ENCODE assay signal across 15 mouse cellular contexts in genomic region chr7:126470077-126470476, GRCm38 (mm10). TPM values are rescaled to one million over a fixed set of nuclear protein-coding genes. Genes with fewer than 3 reads are reported as not detected.
DNase-seq lines count a peak whose midpoint lies in the region; ATAC-seq and TF ChIP-seq lines count a peak whose summit lies in the region.
"Had no signal": no experiment of that assay in that cellular context is flagged by ENCODE, and none has a peak within 500 bp of the region (broad histone marks: within the 10 kb centered on the region; RNA-seq: fewer than 3 reads in every experiment).

No protein-coding gene starts in this region.

- no peak overlapping the region for H3K4me2 ChIP-seq in liver, embryonic 13.5 days
- no peak overlapping the region; the same call in 1 of the 2 replicates for H3K4me2 ChIP-seq in liver, embryonic 12.5 days
- H3K4me2 ChIP-seq in midbrain, embryonic 15.5 days: no peak overlapping the region
- H3K4me2 ChIP-seq: forebrain, embryonic 13.5 days had no signal

- H3K9me3 ChIP-seq in liver, embryonic 13.5 days (replicated peaks): no peaks in the 10 kb centered on the region
- H3K9me3 ChIP-seq in liver, embryonic 12.5 days (replicated peaks): no peaks in the 10 kb centered on the region
- H3K9me3 ChIP-seq in midbrain, embryonic 15.5 days: no peaks in the 10 kb centered on the region
- H3K9me3 ChIP-seq: forebrain, embryonic 13.5 days; midbrain, embryonic 10.5 days had no signal

- 21% methylated on average over 6 of the region's 6 CpGs for WGBS in liver, embryonic 13.5 days (ENCODE audit: insufficient replicate concordance)
- 25% methylated on average over 6 of the region's 6 CpGs for WGBS in liver, embryonic 12.5 days (ENCODE audit: insufficient replicate concordance)
- 7% methylated on average over 6 of the region's 6 CpGs for WGBS in bone marrow, adult 2 months
- WGBS in midbrain, embryonic 15.5 days: 84% methylated on average over 6 of the region's 6 CpGs

- H3K9ac ChIP-seq in liver, embryonic 13.5 days: no peak overlapping the region
- no peak overlapping the region for H3K9ac ChIP-seq in liver, embryonic 12.5 days
- no peak overlapping the region for H3K9ac ChIP-seq in midbrain, embryonic 15.5 days
- H3K9ac ChIP-seq: forebrain, embryonic 13.5 days had no signal

- H3K4me3 ChIP-seq in liver, embryonic 13.5 days (replicated peaks): no peak overlapping the region
- no peak overlapping the region for H3K4me3 ChIP-seq in liver, embryonic 12.5 days
- H3K4me3 ChIP-seq in bone marrow, adult 2 months (replicated peaks; ENCODE audit: control insufficient read depth, low read depth, low read length): no peak overlapping the region
- no peak overlapping the region for H3K4me3 ChIP-seq in midbrain, embryonic 15.5 days
- H3K4me3 ChIP-seq: forebrain, embryonic 13.5 days; midbrain, embryonic 10.5 days had no signal

- DNase-seq in liver, embryonic 13.5 days: no peak
- DNase-seq in thymus, postnatal 36 days: peak; percentile 39 to 62
- DNase-seq in layer of hippocampus, adult 9-10 months (ENCODE audit: low spot score): no peak
- DNase-seq in urinary bladder, postnatal 10 days (ENCODE audit: low spot score): no peak
- DNase-seq: adrenal gland, postnatal 14 days; gastrocnemius, postnatal 10 days; heart, postnatal 14 days; kidney, postnatal 4 days; retina, postnatal 1 day had no signal

- H3K36me3 ChIP-seq in liver, embryonic 13.5 days: peaks cover 66% of the 10 kb centered on the region
- H3K36me3 ChIP-seq in liver, embryonic 12.5 days: peaks cover 68% of the 10 kb centered on the region
- peaks cover 50% of the 10 kb centered on the region for H3K36me3 ChIP-seq in midbrain, embryonic 15.5 days (replicated peaks)

- TF ChIP-seq POLR2A in bone marrow, adult 2 months (IDR thresholded peaks at IDR 0.05; ENCODE audit: borderline replicate concordance, control insufficient read depth, low read depth, low read length): no peak

- TF ChIP-seq CTCF in bone marrow, adult 2 months (IDR thresholded peaks at IDR 0.05; ENCODE audit: control insufficient read depth, insufficient read depth, low read length): no peak

- ATAC-seq in liver, embryonic 13.5 days (ENCODE audit: low read depth): no peak
- no peak for ATAC-seq in liver, embryonic 12.5 days
- 0 out of 2 replicates have a peak, but pooled peaks have one; percentile 7 for ATAC-seq in megakaryocyte-erythroid progenitor cell, adult 5-6 weeks (replicated peaks; ENCODE audit: low FRiP score, low TSS enrichment, poor library complexity, severe bottlenecking)
- ATAC-seq in midbrain, embryonic 15.5 days (replicated peaks): no peak
- ATAC-seq: forebrain, embryonic 13.5 days had no signal

- peak overlapping the region; percentile 51 for H3K27ac ChIP-seq in liver, embryonic 13.5 days
- H3K27ac ChIP-seq in liver, embryonic 12.5 days: no peak overlapping the region; the same call in none of the 2 replicates
- H3K27ac ChIP-seq in bone marrow, adult 2 months (ENCODE audit: control insufficient read depth, insufficient read depth, low read depth, low read length, poor library complexity): peak overlapping the region; percentile 37
- no peak overlapping the region for H3K27ac ChIP-seq in midbrain, embryonic 15.5 days
- H3K27ac ChIP-seq: forebrain, embryonic 13.5 days; midbrain, embryonic 10.5 days had no signal

- H3K4me1 ChIP-seq in liver, embryonic 13.5 days (replicated peaks): peaks cover 61% of the 10 kb centered on the region
- peaks cover 77% of the 10 kb centered on the region for H3K4me1 ChIP-seq in liver, embryonic 12.5 days
- peaks cover 9% of the 10 kb centered on the region for H3K4me1 ChIP-seq in bone marrow, adult 2 months (ENCODE audit: control insufficient read depth, insufficient read depth, low read length)
- H3K4me1 ChIP-seq in midbrain, embryonic 15.5 days: peaks cover 18% of the 10 kb centered on the region

- no peaks in the 10 kb centered on the region for H3K27me3 ChIP-seq in liver, embryonic 13.5 days
- H3K27me3 ChIP-seq in liver, embryonic 12.5 days (replicated peaks): no peaks in the 10 kb centered on the region
- no peaks in the 10 kb centered on the region for H3K27me3 ChIP-seq in midbrain, embryonic 15.5 days (replicated peaks)
- H3K27me3 ChIP-seq: forebrain, embryonic 13.5 days had no signal

RNA-seq across cellular contexts. Expression of gene Sh2b1, which starts 5.1 kb away (rescaled TPM):
- 11.2 and 12.9 TPM in 2 replicates for polyA plus RNA-seq in liver, embryonic 13.5 days (2015; fragmentation: Nextera tagmentation; extraction: Ambion mirVana)
- 17.0 and 17.5 TPM in 2 replicates for polyA plus RNA-seq in liver, embryonic 12.5 days (2016; fragmentation: Nextera tagmentation; extraction: Ambion mirVana)
- polyA plus RNA-seq in bone marrow, adult 2 months (2011; ENCODE audit: insufficient read depth, insufficient read length, low replicate concordance, missing spikeins): 34.4 and 95.0 TPM in 2 replicates
- total RNA-seq in megakaryocyte-erythroid progenitor cell, adult 5-6 weeks (2014; fragmentation: Nextera tagmentation): 24.8 and 49.2 TPM in 2 replicates
- total RNA-seq in megakaryocyte-erythroid progenitor cell, adult 5-6 weeks (2017): 11.7 and 11.9 TPM in 2 replicates
- polyA plus RNA-seq in midbrain, embryonic 15.5 days (2015; fragmentation: Nextera tagmentation; extraction: Ambion mirVana): 84.3 and 87.0 TPM in 2 replicates

RNA-seq across cellular contexts. Expression of gene Atp2a1, which starts 7.2 kb away (rescaled TPM):
- polyA plus RNA-seq in liver, embryonic 13.5 days (2015; fragmentation: Nextera tagmentation; extraction: Ambion mirVana): 1.1 and 2.4 TPM in 2 replicates
- polyA plus RNA-seq in liver, embryonic 12.5 days (2016; fragmentation: Nextera tagmentation; extraction: Ambion mirVana): 0.17 and 1.5 TPM in 2 replicates
- 12.0 and 13.4 TPM in 2 replicates for polyA plus RNA-seq in bone marrow, adult 2 months (2011; ENCODE audit: insufficient read depth, insufficient read length, low replicate concordance, missing spikeins)
- 2.3 TPM in 1 of 2 replicates, not detected in the other for total RNA-seq in megakaryocyte-erythroid progenitor cell, adult 5-6 weeks (2014; fragmentation: Nextera tagmentation)
- 0.15 and 0.61 TPM in 2 replicates for total RNA-seq in megakaryocyte-erythroid progenitor cell, adult 5-6 weeks (2017)
- 0.34 and 0.58 TPM in 2 replicates for polyA plus RNA-seq in midbrain, embryonic 15.5 days (2015; fragmentation: Nextera tagmentation; extraction: Ambion mirVana)

RNA-seq across cellular contexts. Expression of gene Tufm, which starts 17.1 kb away (rescaled TPM):
- 111 and 115 TPM in 2 replicates for polyA plus RNA-seq in liver, embryonic 13.5 days (2015; fragmentation: Nextera tagmentation; extraction: Ambion mirVana)
- polyA plus RNA-seq in liver, embryonic 12.5 days (2016; fragmentation: Nextera tagmentation; extraction: Ambion mirVana): 120 and 129 TPM in 2 replicates
- 16.7 and 36.3 TPM in 2 replicates for polyA plus RNA-seq in bone marrow, adult 2 months (2011; ENCODE audit: insufficient read depth, insufficient read length, low replicate concordance, missing spikeins)
- total RNA-seq in megakaryocyte-erythroid progenitor cell, adult 5-6 weeks (2014; fragmentation: Nextera tagmentation): 128 and 168 TPM in 2 replicates
- 92.9 and 141 TPM in 2 replicates for total RNA-seq in megakaryocyte-erythroid progenitor cell, adult 5-6 weeks (2017)
- polyA plus RNA-seq in midbrain, embryonic 15.5 days (2015; fragmentation: Nextera tagmentation; extraction: Ambion mirVana): 133 and 137 TPM in 2 replicates

RNA-seq across cellular contexts. Expression of gene Atxn2l, which starts 33.2 kb away (rescaled TPM):
- polyA plus RNA-seq in liver, embryonic 13.5 days (2015; fragmentation: Nextera tagmentation; extraction: Ambion mirVana): 23.8 and 31.4 TPM in 2 replicates
- 48.7 and 49.4 TPM in 2 replicates for polyA plus RNA-seq in liver, embryonic 12.5 days (2016; fragmentation: Nextera tagmentation; extraction: Ambion mirVana)
- polyA plus RNA-seq in bone marrow, adult 2 months (2011; ENCODE audit: insufficient read depth, insufficient read length, low replicate concordance, missing spikeins): 78.5 and 156 TPM in 2 replicates
- total RNA-seq in megakaryocyte-erythroid progenitor cell, adult 5-6 weeks (2014; fragmentation: Nextera tagmentation): 162 and 199 TPM in 2 replicates
- 28.4 and 42.7 TPM in 2 replicates for total RNA-seq in megakaryocyte-erythroid progenitor cell, adult 5-6 weeks (2017)
- 75.9 and 83.6 TPM in 2 replicates for polyA plus RNA-seq in midbrain, embryonic 15.5 days (2015; fragmentation: Nextera tagmentation; extraction: Ambion mirVana)

RNA-seq across cellular contexts. Expression of gene Rabep2, which starts 41.5 kb away (rescaled TPM):
- 5.8 and 6.1 TPM in 2 replicates for polyA plus RNA-seq in liver, embryonic 13.5 days (2015; fragmentation: Nextera tagmentation; extraction: Ambion mirVana)
- polyA plus RNA-seq in liver, embryonic 12.5 days (2016; fragmentation: Nextera tagmentation; extraction: Ambion mirVana): 9.6 and 10.2 TPM in 2 replicates
- polyA plus RNA-seq in bone marrow, adult 2 months (2011; ENCODE audit: insufficient read depth, insufficient read length, low replicate concordance, missing spikeins): 10.7 and 28.6 TPM in 2 replicates
- 10.2 and 13.9 TPM in 2 replicates for total RNA-seq in megakaryocyte-erythroid progenitor cell, adult 5-6 weeks (2014; fragmentation: Nextera tagmentation)
- 11.5 and 14.0 TPM in 2 replicates for total RNA-seq in megakaryocyte-erythroid progenitor cell, adult 5-6 weeks (2017)
- 26.0 and 28.7 TPM in 2 replicates for polyA plus RNA-seq in midbrain, embryonic 15.5 days (2015; fragmentation: Nextera tagmentation; extraction: Ambion mirVana)

Comparison
In these comparisons a context has a peak if more than half of its experiments do, and no peak if none do; other contexts are left out.
1. H3K27ac ChIP-seq: peak in liver, embryonic 13.5 days (single experiment) and bone marrow, adult 2 months (single experiment); none in liver, embryonic 12.5 days (single experiment) and midbrain, embryonic 15.5 days (single experiment).
2. DNase-seq: peak in thymus, postnatal 36 days (2 of 2); none in liver, embryonic 13.5 days (single experiment), layer of hippocampus, adult 9-10 months (single experiment) and urinary bladder, postnatal 10 days (single experiment).